Mouse (Mus musculus) thymus, postnatal 4 days (tissue): Measurements from ENCODE around the gene Rrp8.
"Not testable (repeated sequence)": the region's sequence is repeated elsewhere in the genome, so short reads cannot be mapped to it uniquely, and the experiment has no call there.

Experiments used
- DNase-seq: peaks from one replicate; pipeline ENCODE4 v3.0.0; 2021

The Rrp8 gene

DNA sequence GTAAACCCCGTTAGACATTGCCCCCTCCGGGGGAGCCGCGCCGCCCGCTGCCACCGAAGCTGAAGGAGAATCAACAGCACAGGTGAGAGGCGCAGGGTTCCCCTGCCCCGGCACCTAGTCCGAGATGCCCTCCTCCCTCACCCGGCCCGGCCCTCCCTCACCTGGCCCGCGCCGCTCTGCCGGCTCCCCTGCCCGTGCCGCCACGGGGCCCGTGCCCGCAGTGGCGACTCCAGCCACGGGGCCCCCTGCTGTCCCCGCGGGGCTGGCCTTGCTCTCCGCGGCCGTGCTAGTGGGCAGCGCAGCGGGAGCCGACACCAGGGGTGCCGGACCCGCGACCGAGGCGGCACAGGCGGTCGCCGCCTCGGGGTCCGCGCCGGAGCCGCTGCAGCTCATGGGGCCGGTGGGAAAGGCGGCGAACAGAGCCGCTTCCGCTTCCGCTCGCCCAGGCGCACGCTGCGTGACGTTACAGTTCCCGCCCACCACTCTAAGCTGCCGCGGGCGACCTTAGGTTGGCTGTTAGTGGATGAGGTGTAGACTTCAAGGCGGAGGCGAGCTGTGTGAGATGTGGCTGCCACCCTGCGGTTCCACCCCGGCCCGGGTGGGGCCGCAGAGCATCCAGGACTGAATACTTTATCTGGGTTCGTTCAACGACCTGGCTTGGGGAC lies 6.9 kb upstream of the Rrp8 start, which contains the start of gene Taf10:
Taf10 (minus strand) TSS at position 436 of the 665 bp plus-strand sequence.
- DNase-seq, result peak; percentile 92

DNA sequence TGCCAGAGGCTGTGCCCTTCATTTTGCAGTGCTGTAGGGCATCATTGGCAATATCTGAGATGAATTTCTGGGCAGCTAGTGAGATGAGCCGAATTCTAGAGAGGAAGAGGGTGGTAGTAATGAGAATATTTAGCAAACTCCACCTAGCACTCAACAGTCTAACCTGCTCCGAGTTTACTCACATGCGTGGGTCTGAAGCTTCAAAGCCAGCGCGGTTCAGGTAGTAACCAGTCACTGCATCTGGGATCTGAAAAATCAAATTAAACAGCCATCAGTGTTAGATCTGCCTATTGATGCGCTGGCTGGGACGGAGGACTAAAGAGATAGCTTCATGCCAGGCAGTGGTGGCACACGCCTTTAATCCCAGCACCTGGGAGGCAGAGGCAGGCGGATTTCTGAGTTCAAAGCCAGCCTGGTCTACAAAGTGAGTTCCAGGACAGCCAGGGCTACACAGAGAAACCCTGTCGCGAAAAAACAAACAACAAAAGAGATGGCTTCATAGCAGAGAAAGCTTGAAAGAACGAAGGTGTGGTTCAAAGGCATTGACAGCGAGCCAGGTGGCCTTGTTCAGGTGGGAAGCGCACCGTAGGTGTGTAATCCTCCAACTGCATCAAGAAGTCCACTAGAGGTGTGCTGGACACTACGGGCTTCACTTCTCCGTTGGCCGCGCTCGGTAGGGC lies 6.2 kb upstream of the Rrp8 start:
- DNase-seq, result not testable (repeated sequence)

DNA sequence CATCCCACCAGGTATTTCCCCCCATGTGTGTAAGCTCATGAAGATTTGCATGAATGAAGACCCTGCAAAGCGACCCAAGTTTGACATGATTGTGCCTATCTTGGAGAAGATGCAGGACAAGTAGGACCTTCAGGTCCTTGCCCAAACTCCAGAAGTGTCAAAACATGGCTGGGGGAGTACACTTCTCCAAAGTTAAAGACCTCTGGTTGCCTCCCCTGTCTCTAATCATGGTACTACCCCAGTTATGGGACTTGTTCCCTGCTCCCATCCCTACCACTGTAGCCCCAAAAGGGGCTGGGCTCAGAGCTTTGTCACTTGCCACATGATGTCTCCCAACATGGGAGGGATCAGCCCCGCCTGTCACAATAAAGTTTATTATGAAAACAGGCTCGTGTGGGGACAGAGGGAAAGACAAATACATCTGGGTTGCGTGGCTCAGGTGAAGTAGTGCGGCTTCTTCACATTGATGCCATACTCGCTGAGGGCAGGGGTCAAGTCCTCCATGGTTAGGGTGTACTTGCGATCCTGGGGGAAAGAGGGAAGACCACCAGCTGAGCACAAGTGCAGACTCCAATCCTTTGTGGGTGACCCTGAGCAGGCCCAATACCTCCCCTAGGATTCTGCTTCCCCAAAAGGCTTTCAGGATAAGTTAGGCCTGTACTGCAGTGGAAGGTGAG lies 5.5 kb upstream of the Rrp8 start:
- DNase-seq, result not testable (repeated sequence)

DNA sequence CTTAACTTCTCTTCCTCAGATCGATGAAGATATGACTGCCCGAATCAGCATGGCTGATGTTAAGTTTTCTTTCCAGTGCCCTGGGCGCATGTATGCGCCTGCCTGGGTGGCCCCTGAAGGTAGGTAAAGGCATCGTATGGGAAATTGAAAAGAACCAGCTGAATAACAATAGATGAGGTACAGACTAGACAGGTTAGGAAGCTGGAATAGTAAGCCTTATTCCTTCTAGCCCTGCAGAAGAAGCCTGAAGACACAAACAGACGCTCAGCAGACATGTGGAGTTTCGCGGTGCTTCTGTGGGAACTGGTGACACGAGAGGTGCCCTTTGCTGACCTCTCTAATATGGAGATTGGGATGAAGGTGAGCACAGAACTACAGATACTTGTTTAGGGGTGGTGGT lies 4.8 kb upstream of the Rrp8 start:
- DNase-seq, result no peak

DNA sequence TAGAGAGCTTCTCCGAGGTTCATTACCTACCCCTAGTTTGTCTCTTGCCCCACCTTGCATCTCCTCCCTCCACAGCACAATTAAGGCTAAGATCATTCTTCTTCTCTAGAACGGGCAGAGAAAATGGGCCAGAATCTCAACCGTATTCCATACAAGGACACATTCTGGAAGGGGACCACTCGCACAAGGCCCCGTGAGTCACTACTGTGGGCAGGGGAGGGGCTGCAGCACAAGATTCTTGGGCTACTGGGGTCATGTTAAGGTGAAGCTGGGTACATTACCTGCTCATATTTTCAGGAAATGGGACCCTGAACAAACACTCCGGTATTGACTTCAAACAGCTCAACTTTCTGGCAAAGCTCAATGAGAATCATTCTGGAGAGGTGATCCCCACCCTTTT lies 3.7 kb upstream of the Rrp8 start:
- no peak for DNase-seq

DNA sequence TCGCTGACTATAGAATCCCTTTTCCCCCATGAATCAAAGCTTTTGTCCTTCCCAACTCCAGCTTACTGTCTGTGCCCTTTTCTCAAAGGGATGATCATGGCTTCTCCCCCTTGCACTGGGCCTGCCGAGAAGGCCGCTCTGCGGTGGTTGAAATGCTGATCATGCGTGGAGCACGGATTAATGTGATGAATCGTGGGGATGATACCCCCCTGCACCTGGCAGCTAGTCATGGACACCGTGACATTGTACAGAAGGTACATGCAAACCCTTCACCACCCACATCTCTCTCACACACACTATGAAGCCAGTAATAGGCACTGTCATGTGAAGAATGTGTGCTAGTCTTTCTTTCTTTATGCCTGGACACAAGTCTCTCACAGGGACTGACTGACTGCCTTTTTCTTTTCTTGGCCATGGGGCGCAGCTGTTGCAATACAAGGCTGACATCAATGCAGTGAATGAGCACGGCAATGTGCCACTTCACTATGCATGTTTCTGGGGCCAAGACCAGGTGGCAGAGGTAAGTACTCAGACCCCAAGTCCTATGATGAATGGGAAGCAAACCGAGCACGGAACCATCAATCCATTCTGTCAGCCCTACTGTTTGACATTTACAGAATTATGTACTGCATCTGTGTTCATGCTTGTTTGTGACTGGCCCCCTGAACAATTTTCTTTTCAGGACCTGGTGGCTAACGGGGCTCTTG lies 3.1 kb upstream of the Rrp8 start:
- no peak for DNase-seq

DNA sequence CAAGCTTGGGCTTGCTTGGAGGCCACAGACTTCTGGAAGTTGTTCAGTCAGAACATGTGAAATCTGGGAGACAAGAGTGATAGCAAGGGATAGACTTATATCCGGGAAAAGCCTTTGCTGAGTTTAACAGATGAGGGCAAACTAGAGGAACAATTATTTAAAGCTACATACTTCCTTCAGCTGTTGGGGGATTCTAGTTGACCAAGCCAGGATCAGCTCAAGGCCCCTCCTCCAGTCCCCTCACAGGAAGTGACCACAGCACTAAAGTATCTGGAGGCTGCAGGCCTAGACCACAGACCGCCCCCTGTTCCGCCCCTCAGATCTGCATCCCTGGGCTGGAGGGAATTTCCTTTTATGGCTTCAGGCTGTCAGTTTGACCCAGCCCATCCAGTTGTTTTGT lies 1.8 kb upstream of the Rrp8 start:
- no peak for DNase-seq

DNA sequence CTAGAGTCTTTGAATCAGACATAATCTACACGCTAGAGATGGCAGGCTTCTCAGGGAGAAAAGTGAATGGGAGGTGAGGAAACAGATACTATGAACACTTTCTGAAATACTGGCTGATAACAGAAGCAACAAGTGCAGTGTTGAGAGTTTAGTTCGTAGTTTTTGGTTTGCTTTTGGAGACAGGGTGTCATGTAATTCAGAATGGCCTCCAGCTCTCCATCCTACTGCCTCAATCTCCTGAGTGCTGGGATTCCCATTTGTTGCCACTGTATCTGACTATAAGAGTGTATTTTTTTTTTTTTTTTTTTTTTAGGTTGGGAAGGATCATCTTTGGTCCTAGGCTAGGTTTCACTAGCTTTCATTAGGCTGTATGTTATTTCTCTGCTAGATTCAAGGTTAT lies 1.1 kb upstream of the Rrp8 start:
- no peak for DNase-seq

DNA sequence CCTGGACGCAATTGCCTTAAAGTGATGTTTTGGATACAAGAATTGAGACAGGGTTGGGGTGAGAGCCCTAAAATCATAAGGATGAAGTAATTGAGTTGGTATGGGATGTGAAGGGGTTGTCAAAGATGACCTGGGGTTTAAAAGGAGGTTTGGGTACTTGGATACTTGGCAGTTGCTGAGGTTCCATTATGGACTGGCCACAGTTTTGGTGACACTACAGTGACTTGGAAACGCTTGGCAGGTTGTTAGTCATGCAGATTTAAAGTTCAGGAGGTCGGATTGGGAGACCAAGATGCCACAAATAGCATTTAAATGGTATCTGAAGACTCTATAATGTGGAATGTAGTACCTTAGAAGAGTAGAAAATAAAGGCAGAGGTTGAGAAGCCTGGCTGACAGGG lies 463 bp upstream of the Rrp8 start:
- DNase-seq, result no peak

DNA sequence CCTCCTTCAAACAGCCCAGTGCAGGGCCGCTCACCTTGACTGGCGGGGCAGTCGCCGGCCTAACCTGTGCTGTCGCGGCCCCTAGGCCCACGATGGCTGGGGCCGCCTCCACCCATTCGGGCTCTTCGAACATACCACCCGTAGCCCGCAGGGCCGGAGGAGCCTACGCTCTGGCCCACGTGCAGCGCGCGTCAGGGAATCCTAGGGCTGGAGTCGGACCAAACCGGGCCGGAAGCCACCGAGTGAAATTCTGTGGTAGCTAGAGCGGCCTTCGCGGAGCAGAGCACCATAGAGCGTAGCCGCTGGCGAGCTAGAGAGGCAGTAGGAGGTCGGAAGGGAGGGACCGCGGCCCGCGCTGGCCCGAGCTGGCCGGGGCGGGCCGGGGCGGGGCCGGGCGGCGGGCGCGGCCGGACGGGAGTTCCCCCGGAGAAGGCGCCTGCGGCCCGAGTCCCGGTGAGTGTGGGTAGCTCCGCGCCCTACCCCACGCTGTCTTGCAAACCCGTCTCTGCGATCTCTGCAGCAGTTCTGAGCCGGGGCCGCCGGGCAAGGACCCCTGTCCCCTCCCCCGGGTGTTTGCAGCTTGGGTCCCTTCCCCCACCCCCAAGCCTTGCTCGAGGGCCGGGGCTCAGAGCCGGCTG lies 802 bp downstream of the Rrp8 start, which contains the start of gene Ilk:
Ilk (plus strand) TSS at position 329 of the 638 bp plus-strand sequence.
- DNase-seq, result peak; percentile 85

DNA sequence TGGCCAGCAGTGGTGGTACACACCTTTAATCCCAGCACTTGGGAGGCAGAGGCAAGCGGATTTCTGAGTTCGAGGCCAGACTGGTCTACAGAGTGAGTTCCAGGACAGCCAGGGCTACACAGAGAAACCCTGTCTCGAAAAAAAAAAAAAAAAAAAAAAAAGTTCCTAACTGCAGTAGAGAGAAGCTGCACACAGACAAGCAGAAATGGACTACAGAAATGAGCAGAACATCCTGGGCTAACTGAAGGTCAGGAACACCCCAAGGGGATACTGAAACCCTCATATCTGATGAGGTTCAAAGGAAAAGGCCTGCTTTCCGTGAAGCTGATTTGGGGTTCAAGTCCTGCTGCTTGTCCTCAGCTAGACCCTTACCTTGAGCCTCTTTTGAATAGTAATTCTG lies 1.7 kb downstream of the Rrp8 start:
- not testable (repeated sequence) for DNase-seq

DNA sequence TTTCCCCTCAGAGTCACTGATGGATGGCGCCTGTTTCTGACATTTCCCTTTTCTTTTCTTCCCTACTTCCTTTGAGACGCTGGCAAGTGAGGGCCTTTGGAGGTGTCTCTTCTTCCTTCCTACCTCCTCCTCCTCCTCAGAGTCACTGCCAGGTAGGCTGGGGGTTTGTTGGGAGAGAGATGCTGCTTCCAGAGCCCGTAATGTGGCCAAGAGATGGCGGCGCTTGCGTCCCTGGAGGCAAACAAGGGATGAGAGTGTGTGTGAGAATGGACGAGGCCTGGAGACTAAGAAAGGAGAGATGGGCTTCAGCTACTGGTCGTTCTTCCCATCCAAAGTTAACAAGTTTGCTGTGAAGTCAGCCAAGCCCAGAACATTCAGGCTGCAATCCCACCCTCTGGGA lies 2.4 kb downstream of the Rrp8 start:
- no peak for DNase-seq

DNA sequence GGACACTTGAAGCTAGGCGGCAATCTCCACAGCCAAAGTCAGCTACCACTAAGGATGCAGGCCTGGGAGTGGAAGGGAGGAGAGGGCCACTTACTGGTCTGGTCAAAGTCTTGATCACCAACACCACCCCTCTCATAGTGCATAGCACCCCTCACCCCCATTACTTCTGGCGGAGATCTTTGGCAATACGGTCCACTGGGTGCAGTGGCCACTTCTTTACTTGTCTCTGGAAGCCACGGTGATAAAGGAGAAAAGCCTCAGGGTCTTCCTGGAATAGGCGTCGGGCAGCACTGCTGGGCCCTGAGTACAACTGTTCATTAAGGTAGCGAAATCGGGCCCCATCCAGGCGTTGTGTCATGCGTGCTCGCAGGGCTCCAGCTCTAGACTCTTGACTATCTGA lies 3.3 kb downstream of the Rrp8 start:
- DNase-seq, result no peak

DNA sequence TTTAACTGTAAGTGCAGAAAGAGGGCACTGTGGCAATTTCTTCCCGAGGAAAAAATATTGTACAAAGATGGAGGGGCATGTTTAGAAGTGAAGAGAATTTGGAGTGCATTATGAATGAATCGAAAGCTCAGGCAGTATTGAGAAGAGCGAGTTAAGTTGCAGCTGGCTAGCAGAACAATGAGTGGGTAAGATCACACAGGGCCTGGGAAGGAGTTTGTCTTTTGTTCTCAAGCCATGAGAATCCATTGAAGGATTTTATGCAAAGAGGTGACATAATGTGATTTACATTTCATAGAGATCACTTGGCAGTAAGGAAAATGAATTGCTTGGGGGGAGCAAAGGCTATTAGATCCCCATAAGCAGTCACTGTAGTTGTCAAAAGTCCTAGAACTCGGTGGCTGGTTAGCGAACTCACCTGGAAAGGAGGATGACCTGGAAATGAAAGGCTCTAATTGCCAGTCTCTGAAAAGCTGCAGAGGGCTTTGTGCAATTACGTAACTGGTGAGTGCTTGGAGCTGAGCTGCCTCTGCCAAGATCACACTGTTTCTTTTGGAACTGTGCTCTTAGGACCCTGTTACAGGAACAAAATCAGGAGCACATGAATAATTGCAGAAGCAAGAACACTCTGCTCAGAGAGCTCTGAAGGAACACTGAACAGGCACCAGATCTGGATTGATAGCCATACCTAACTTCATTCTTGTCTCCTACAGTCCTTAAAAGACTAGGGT lies 8.3 kb downstream of the Rrp8 start:
- DNase-seq, result no peak

DNA sequence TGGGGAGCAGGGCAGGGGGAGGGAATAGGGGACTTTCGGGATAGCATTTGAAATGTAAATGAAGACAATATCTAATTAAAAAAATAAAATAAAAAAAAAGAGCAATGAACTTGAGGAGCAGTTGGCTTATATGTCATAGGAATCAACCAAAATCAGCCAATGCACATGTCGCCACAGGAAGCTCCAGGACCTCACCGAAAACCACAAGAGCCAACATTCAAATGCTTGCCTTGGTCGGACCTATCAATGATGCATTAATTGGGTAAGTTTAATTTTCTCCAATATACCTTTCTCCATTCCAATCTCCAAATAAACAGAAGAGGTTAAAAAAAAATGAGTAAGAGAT lies 10.2 kb downstream of the Rrp8 start:
- DNase-seq, result no peak

DNA sequence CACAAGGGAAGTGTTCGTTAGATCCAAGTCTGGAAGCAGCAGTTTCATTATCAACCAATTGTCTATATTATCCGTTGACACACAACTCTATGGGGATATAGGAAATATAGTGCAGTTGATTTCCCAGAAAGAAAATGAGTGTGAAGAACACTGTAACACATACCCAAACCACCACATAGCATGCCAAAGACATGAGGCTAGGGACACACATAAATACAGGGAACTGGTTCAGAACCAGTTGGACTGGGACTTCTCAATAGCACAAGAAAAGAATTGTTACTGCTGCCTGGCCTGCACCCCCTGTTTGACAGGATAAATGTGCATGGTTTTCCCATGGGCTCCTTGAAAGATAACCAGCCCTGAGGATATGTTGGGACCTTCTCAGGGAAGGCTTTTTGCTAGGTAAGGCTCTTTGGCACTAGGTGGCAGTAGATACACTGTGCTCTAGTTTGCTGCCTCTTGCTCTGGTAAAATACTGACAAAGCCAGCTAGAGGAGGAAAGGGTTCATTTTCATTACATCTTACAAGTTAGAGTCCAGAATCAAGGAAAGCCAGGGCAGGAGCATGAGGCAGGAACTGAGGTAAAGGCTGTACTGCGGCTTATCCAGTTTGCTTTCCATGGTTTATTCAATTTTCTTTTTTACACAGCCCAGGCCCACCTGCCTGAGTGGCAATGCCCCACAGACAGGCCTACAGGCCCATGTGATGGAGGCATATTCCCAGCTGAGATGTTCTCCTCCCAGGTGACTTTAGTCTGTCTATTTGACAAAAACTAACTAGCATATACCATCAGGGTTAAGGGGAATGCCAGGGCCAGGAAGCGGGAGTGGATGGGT lies 10.8 kb downstream of the Rrp8 start:
- peak; percentile 40 for DNase-seq

DNA sequence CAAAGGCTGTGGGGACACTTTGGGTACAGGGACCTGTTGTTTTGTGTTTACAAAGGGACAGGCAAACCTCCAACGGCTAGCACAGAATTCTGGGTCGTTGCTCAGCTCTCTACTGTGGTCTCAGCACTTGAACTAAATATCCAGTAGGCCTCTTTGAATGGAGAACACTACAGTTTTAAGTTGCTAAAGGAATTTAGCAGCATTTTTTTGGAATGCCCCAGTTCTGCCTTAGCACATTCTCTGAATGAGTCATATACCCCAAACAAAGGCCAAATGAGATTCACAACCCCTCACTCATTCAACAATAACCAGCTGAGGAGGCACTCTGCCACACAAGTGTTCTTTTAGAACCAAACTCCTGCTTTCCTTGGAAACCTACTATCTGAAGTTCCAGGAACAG lies 15.3 kb downstream of the Rrp8 start:
- DNase-seq, result no peak

DNA sequence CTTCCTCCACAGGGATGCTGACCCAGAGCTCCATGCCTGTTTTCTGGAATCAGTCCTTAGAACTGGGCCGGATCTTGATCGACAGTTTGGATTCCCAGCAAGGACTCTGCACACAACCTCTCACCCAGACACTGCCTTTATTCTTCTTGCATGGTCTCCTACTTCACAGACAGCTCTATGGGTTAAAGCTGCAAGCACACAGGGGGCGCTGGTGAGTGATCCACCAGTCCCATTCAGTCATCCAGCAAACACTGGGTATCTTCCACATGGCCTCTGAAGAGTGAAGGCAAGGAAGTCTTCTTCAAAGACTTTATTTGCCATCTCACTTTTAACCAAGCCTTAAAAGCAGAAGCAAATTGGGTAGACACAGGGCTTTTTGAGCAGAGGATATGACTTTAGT lies 21.8 kb downstream of the Rrp8 start:
- peak; percentile 56 for DNase-seq

DNA sequence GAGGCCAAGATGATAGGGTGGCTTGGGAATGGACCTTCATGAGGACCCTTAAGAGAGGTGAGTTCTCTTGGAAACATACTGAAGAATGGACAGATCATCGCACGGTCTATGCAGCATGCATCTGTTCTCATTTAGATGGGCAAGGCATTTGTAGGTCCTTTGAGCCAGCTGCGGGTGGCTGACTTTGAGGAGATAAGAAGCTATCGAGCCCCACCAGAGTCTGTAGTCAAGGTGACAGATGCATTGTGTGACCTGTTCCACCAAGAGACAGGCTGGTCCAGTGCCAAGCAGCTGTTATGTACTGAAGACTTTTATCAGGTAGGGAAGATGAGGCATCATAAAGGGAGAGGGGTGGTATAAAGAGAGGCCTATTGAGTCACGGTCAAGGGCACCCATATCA lies 28.5 kb downstream of the Rrp8 start:
- DNase-seq, result no peak

DNA sequence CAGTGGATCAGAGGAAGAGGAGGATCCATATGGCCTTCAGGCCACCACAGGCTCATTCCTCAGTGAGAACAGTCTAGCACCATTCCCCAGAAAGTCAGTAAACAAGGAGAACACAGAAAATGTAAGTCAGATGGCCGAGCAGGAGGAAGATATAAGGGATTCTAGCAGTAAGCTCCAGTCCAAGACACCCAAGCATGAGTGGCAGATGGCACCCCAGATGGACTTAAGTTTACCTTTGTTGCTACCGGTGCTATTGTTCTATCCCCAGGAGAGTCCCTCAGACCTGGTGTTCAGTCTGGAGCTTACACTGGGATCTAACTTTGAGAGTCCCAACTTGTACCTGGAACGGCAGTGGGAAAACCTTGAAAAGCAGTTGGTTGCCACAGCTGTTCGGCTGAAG lies 33.4 kb downstream of the Rrp8 start:
- no peak for DNase-seq

DNA sequence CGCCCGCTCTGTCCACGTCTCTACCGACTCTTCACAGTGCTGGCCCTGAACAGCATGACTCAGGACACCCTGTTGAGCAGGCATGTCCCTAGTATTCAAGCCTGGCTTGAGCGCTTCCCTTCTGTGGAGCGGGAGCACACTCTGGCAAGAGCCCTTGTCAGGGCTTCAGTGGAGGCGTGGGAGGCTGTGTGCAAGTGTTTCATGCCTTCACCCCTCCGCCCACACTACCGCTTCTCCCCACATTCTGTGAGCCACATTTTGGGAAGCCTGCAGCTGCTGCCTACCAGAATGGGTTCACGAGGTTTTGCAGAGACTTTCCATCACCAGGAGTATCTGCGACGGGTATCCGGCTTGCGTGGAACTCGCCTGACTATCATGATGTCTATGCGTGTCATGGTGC lies 34.0 kb downstream of the Rrp8 start:
- DNase-seq, result no peak

DNA sequence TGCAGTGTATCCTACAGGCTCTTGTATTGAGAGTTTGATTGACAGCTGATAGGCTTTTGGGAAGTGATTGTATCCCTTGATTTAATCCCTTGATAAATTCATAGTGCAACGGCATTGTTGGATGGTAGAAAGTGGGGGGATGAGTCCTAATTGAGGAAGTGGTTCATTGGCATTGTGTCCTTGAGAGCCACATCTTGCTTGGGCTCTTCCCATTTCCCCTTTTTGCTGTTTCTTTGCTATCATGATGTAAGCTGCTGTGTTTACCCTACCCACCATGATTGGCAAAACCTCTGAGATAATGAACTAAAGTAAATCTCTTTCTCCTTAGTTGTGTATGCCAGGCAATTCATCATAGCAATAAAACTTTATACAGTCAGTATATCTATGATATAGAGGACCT lies 46.3 kb downstream of the Rrp8 start:
- no peak for DNase-seq
